Mouse (Mus musculus): ENCODE data around the gene Gm44973.
"Not testable (repeated sequence)": the region's sequence is repeated elsewhere in the genome, so short reads cannot be mapped to it uniquely, and the experiment has no call there.

Gm44973 gene

DNA sequence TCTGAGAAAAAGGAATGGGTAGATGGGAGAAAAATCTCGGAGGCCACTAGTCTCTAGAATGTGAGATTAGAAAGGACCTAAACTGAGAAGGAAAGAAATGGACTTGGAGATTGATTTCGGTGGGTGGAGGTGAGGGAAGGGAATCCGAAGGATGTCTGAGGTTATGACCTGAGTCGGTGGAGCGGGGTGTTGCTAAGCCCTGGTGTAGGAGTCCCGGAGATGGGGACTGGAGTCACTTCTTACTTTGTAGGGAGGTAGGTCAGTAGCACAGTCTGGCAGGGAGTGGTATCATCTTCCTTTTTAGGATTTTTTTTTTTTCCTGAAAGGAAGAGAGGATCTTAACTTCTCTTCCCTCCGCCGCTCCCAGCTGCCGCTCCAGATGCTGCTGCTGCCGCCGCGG, 37.1 kb downstream of the Gm44973 start:
- DNase-seq (ENCODE audit: low spot score), result no peak

DNA sequence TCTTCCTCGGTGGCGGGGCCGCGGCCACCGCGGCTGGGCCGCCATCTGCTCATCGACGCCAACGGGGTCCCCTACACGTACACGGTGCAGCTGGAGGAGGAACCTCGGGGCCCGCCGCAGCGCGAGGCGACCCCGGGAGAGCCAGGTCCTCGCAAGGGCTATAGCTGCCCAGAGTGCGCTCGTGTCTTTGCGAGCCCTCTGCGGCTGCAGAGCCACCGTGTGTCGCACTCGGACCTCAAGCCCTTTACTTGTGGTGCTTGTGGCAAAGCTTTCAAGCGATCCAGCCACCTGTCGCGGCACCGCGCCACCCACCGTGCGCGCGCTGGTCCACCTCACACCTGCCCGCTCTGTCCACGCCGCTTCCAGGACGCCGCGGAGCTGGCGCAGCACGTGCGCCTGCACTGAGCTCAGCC, 37.6 kb downstream of the Gm44973 start:
- DNase-seq (ENCODE audit: low spot score), result no peak

DNA sequence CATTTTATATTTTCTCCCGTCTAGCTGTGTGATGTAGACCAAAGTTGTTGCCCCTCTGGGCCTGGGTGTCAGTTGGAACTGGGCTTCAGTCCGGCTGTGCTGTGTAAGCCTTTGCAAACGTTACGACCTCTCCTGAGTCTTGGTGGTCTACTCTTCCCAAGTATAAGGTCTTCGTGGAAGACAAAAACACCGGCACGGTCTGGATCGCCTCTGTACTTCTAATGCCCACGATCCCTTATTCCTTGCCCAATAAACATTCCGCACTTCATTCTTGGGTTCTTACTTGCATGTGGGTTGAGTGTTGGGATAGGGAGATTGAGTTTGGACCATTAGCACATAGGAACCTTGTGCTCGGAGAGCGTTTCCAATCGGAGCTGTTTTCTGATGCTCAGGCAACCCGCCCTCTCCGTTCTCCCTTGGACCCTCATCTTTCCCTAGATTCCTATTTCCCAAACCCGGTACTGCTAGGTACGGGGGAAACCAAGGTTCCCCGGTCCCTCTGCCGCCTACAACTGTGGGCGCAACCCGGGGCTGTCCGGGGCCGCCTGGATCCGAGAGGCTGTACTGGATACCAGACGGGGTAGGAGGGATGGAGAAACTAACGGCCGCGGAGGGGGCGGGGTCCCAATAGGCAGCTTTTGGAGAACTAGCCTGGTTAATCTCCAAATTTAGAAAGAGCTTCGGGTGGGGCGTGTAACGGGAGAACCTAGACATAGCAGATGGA, 38.3 kb downstream of the Gm44973 start:
- no peak for DNase-seq (ENCODE audit: low spot score)

DNA sequence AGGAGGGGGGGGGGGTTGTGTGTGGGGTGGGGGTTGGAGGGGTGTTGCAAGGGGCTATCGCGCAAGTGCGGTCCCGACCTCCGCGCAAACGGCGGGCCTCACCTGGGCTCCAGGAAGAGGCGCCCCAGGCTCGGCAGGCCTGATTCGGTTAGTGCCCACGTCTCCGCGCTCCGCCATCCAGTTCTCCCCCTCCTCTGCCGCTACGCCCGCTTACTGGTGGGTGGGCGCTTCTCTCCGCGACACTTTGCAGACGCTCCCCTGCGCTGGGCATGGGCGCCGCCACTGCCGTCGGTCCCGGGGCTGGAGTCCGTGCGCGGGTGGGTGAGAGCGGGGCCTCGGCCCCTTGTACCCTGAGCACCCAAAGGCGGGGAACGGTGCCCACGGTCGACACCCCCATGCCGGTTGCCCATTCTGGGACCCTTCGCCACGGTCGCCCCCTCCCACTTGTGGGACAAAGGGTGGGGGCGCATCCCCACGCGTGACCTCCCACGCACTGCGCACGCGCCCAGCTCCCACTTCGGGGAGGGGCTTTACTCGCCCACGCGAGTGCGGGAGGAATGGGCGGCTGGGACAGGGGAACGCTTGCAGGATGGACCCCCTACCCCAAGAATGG, 41.5 kb downstream of the Gm44973 start:
- no peak for DNase-seq (ENCODE audit: low spot score)

DNA sequence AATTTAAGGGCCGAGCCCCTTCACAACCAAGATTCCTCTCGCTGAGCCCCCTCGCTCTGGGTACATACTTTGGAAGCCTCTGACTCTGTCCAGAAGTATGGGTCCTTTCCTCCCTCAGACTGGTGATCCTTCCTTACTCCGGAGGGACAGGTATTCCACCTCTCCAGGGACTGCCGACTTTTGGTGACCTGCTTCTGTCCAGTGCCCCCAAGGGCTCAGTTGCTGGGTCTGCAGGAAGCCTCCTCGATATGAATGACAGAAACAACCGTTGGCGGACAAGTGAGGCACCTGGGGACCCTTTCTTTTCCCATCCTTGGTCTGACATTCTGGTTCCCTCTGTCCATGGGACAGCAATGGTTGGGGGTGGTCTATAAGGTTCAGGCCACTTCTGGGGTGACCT, 42.1 kb downstream of the Gm44973 start:
- no peak for DNase-seq (ENCODE audit: low spot score)

DNA sequence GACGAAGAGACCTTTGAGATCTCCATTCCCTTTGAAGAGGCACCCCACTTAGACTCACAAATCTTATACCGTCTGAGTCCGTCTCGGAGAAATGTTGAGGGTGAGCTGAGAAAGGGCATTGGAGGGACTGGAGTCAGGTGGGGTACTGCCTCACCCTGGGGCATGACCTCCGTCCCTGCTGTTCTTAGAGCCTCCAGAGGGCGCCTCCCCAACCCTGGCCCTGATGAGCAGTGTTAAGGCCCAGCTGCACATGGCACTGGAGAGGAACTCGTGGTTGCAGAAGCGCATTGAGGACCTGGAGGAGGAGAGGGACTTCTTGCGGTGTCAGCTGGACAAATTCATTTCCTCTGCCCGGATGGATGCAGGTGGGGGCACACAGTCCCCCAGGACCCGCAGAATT, 42.5 kb downstream of the Gm44973 start:
- no peak for DNase-seq (ENCODE audit: low spot score)

DNA sequence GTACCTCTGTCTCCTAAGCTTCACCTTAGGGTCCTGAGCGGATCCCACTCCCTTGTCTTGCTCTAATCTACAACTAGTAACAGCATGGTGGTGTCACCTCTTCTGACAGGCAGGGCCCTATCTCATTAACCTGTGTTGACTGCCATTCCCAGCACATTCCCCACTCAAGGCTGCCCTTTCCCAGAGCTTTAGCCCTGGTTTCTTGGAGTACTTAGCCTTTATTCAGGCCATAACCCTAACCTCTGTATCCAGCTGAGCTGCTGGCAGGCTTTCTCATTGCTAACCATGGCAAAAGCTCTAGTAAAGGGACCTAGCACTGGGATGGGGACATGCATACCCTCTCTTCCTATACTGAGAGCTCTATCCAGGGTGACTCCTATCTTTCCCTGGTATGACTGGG, 43.3 kb downstream of the Gm44973 start:
- DNase-seq (ENCODE audit: low spot score), result no peak

DNA sequence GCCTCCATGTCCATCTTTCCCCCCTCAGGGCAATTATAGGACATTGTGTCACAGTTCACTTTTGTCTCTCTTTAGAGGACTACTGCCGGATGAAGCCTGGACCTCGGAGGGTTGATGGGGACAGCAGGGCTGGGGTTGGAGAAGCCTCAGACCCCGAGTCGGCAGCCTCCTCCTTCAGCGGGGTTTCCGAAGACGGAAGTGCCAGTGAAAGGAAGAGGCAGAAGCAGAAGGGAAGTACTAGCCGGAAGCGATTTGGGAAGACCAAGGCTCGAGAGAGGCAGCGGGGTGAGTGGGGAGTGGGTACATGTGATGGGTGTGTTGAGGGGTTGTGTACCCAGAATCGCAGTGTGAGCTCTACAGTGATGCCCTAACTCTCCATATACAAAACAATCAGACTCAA, 44.1 kb downstream of the Gm44973 start:
- no peak for DNase-seq (ENCODE audit: low spot score)

DNA sequence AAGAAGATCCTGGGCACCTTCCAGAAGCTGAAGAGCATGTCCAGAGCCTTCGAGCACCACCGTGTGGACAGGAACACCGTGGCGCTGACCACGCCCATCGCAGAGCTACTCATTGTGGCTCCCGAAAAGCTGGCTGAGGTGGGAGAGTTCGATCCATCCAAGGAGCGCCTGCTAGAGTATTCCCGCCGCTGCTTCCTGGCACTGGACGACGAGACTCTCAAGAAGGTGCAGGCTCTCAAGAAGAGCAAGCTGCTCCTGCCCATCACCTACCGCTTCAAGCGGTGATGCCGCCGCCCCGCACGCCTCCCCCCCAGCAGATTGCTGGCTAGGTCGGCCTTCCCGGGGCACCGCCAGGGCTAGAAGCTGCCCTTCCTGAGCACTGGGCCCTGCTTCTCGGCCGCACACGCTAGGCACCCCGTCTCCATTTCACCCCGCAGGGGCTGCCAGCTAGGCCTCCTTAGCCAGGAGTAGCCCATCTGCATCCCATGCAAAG, 45.0 kb downstream of the Gm44973 start:
- no peak for DNase-seq (ENCODE audit: low spot score)

DNA sequence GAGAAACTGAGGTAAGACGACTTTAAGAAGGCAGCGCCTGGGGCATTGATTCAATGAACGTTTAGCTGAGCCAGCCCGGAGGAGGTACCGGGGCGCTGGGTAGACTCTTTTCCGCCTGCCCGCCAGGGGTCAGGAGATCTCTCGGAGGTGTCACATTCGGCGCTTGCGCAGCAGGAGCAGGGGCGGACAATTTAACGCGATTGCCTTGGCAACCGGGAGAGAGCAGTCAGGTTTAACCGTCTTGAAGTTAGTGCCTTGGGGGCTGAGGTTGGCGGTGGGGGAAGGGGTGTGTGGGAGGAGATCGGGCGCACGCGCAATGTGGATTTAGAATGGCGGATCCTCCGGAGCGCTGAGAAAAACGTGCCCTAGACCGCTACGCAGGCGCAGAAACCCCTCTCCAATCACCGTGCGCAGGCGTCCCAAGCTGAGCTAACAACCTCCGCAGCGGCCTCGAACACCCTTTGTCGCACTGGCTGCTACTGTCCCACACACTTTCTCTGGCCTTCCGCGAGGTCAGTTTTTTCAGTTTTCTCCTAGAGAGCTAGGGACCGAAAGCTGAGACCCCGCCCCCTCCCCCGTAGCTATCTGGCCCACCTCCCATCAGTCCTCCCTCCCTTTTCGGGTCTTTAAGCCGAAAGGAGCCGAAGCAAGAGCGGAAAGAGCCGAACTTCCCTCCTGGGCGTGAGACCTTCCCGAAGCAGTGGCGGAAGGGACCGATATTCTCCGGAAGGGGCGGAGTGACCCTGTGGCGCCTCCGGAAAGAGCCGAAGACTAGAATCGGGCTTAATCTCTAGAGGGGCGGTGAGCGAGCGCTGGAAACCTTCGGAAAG, 45.9 kb downstream of the Gm44973 start:
- peak; percentile 98 for DNase-seq (ENCODE audit: low spot score)

DNA sequence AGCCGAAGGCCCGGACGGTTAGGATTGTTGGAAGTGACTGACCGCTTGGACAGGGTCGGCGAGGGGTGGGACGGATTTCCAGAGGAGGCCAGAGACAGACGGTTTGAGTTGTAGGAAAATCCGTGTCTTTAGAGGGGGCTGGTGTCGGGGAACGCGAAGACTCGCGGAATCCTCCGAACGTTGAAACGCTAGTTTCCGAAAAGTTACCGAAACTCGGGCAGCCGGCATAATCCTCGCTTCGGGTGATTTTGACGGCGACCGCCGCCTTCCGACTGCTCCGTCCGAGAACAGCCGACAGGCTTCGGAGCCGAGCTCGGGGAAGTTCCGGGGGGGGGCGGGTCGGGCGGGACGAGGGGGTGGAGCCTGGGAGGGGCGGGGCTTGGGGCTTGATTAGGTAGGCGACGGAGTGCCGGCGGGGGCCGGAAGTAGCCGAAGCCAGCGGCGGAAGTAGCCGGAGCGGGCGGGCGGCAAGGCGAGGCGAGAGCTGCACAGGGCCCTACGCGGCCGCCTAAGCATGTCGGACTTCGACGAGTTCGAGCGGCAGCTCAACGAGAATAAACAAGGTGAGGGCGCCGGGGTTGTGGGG, 46.6 kb downstream of the Gm44973 start, which contains the start of gene U2af2:
U2af2 (plus strand) TSS at position 370 of the 586 bp plus-strand sequence.
- DNase-seq (ENCODE audit: low spot score), result peak; percentile 74

DNA sequence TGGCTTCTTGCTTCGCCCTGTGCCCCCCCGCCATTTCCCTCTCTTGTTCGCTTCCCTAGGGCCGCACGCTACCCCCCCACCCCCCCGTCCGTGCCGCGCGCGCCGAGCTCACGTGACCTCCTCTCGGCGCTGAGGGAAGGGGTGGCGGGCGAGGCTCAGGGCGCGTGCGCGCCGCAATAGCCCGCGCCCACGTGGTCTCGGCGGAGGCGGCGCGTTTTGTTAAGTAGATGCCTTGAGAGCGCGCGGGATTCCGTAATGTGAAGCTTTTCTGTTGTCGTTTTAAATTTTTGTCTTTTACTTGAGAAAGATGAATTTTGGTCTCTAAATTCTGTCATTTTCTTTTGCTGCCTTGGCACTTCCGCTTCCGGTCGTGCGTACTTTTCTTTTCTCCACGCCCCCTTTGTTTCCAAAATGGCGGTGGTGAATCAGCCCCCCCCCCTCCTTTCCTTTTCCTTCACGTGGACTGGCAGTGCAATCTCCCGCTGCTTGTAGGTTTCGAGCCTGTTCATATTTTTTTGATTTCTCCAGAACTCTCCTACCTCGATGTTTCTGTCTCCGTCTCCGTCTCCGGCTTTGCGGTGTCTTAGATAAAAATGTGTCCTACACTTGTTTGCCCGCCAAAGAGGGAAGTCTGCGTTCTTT, 47.2 kb downstream of the Gm44973 start:
- no peak for DNase-seq (ENCODE audit: low spot score)

DNA sequence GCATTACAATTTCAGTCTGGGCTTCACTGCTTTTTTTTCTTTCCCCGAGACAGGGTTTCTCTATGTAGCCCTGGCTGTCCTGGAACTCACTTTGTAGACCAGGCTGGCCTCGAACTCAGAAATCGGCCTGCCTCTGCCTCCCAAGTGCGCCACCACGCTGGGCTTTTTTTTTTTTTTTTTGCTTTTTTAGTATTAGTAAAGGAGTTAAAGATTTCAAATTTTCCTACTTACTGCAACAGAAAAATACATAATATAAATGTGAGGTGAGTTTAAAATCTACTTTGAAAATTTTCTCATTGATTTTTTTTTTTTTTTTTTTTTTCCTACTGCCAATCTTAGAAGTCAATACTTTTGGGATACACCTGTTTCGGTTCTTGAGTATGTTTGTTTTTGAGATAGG, 49.6 kb downstream of the Gm44973 start:
- no peak for DNase-seq (ENCODE audit: low spot score)

DNA sequence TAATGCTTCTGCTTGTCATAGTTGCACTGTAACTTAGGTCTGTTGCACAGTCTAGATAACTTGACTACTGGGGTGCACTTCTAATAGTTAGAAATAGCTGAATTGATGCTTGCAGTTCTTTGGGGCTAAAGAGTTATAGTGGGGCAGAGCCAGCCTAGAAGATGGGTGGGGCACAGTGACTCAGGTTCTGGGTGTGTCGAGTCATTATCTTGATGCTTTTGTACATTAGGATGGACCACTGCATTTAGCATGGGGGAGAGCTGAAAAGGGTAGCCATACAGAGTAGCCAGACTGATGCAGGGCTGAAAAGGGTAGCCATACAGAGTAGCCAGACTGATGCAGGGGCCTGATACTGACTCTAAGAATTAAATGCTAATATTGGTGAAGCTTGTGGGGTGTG, 58.3 kb downstream of the Gm44973 start:
- no peak for DNase-seq (ENCODE audit: low spot score)

DNA sequence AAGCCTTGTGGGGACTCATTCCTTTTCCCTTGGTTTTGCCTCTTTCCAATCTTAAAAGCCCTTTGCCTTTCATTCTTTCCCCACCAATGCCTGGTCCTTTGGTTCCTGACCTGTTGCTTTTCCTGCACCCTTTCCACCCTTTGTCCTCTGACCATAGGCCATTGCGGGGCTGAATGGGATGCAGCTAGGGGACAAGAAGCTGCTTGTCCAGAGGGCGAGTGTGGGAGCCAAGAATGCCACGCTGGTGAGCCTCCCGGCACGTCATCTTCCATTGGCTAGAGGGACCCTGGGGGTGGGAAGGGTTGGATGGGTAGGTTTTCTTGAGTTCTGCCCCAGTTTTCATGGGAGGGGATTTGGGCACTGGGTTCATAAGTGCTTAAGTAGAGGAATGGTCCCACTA, 59.7 kb downstream of the Gm44973 start:
- no peak for DNase-seq (ENCODE audit: low spot score)

DNA sequence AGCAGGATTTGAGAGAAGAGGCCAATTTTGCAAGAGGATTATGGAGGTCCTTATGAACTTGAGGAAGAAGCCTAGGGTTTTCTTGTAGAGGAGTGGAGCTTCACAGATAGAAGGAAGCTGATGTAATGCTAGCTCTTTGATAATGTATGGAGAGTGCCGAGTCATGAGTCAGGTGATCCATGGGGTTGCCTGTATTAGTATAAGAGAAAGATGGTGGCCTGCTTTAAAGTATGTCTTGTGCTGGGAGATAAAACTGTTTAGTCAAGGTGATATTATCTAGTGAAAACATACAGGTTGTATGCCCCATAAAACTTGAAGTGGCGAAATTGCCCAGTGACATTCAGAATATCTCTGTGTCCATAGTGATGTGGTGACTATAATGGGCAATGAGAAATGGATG, 61.6 kb downstream of the Gm44973 start:
- DNase-seq (ENCODE audit: low spot score), result no peak

DNA sequence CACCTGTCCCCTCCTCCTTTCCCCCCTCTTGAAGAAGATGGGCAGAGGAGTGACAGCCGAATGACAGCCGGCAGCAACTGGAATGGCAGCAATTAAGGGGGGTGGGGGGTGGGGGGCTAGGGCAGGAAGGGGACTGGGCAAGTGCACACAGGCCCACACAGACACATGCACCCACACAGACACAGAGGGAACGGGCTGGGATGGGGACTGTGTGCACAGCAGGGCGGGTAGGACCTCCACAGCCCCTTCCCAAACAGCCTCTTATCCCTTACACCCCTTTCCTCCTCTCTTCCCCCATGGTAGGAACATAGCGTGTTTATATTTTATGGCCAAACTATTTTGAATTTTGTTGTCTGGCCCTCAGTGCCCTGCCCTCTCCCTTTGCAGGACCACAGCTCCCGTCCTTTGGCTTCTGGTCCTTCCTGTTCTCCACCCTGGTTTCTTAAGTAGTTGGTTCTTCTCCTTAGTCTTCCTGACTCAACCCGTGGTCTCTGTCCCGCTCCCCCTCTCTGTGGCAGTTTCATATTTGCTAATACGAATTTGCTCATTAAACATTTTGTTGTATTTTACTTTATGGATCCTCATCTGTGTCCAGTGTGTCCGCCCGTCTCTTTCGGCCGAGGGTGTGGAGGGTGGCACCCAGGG, 64.2 kb downstream of the Gm44973 start:
- DNase-seq (ENCODE audit: low spot score), result not testable (repeated sequence)

DNA sequence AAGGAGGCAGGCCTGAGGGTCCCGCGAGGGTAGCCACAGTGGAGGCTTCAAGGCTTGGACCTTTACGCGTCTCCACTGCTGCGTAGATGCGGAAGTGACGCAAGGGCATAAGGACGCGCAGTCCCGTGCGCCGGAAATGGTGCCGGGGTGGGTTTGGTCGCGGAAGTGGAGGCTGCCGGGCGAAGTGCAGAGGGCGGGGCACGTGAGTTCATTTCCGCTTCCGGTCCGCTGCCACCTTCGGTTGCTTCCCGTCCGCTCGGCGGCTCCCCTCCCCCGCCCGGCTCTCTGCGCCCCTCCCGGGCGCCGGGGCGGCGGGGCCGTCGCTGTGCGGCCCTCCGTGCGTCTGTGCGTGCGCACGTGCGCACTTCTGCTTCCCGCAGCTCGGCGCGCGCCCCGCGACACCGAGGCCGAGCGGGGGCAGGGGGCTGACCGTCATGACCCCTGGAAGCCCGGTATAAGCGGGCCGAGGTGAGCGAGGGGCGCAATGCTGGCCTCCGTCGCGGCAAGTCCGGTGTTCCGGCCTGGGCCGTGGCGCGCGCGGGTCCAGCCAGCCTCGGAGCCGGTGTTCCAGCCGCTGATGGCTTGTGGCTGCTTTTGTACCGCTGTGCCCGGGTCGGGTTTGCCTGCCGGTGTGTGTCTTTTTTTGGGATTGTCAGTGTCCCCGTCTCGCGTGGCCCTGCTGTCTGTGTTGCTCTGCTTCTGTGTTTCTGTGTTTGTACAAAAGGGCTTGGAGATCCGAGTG, 64.9 kb downstream of the Gm44973 start, which contains the start of gene Epn1:
Epn1 (plus strand) TSS at position 226 of the 742 bp plus-strand sequence.
- peak; percentile 91 for DNase-seq (ENCODE audit: low spot score)

DNA sequence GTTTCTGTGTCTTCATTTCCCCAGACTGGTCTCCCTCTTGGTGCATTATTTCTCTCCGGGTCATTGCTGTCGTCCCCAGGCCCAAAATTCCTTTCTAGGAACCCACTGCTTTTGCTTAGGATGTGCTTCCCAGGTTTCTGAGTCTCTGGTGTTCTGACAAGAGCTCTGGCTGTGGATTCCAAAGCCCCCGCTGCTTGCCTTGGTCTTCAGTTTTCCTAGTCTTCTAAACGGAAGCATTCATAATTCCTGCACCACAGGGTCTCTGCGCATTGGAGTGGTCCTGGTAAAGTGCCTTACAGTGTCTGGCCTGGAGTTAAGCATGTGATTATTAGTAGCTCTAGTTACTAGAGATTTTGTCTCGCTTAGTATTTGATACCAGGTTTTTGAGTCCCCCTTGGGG, 65.5 kb downstream of the Gm44973 start:
- no peak for DNase-seq (ENCODE audit: low spot score)

DNA sequence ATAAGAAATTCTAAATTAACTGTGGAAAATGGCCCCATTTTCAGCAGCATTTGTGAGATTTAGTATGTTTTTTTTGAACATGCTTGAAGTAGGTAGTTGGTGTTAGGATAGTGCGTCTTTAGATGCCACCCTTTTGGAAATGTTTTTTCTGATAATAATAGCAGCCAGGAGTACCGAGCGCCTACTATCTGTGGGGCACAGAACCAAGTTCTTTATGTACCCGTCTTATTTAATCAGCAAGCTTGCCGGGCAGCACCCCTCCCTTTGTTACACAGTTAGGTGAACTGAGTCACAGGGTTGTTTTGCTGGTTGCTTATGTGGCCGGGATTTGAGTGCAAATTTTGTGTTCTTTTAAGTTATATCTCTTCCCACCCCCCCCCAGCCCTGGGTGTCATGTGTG, 65.9 kb downstream of the Gm44973 start:
- no peak for DNase-seq (ENCODE audit: low spot score)

DNA sequence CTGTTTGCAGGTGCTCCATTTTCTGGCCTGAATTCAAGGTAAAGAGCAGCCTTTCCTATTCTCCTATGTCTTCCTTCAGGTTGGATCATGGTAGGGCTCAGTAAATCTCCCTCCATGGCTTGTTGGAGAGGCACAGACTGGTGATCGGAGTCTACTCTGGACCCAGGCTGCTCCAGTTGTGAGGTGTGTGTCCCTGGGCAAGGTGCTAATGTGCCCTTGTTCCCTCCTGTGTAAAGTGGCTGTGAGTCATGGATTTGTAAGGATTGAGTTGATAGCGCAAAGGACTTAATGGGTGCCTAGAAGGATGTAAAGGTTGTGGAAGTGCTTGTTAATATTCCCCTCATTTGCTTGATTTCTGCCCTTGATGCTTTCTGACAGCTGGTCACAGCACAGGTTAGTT, 66.6 kb downstream of the Gm44973 start:
- DNase-seq (ENCODE audit: low spot score), result no peak

Measured in ovary, postnatal 10 days (tissue).